Mouse (Mus musculus): ENCODE data around the gene Spock2.

DNA sequence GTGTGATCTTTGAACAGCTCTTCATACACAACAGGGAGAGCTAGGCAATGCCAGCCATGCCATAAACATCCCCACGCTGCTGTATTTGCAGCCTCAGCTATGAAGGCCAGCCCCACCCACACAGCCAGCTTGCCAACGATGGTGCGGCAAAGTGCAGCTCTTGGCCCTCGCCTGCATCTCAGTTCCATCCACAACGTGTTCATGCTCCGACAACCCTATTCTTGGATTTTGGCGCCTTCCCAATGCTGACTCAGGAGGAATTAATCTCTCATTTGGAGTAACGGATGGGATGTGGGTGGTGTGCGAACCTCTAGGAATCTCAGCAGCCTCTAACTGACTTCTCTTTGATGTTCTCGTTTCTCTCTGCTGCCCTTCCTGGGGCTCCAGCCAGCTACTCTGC, 67.0 kb downstream of the Spock2 start:
- TF ChIP-seq CTCF (IDR thresholded peaks at IDR 0.05) (no peak), EP300 (IDR thresholded peaks at IDR 0.05) (no peak)
